Comparison of ENCODE assay signal across 12 mouse cellular contexts in genomic region chr16:93150451-93150850, GRCm38 (mm10).
DNase-seq lines count a peak whose midpoint lies in the region; ATAC-seq and TF ChIP-seq lines count a peak whose summit lies in the region.
"Had no signal": no experiment of that assay in that cellular context is flagged by ENCODE, and none has a peak within 500 bp of the region (broad histone marks: within the 10 kb centered on the region; RNA-seq: fewer than 3 reads in every experiment).

No protein-coding gene starts in this region.

- no peak overlapping the region for H3K4me3 ChIP-seq in stomach, postnatal 0 days (ENCODE audit: low read depth, low read length)
- H3K4me3 ChIP-seq: liver, embryonic 12.5 days had no signal

- no peaks in the 10 kb centered on the region for H3K9me3 ChIP-seq in stomach, postnatal 0 days (ENCODE audit: control insufficient read depth, low read length)
- H3K9me3 ChIP-seq: liver, embryonic 12.5 days had no signal

- peak; percentile 4 to 42 for DNase-seq in left cerebral cortex, adult 18-20 months (ENCODE audit: low spot score in 2 of 2)
- no peak for DNase-seq in left cerebral cortex, postnatal 4 days
- peak; percentile 23 for DNase-seq in urinary bladder, postnatal 14 days (ENCODE audit: low spot score)
- DNase-seq in urinary bladder, postnatal 10 days (ENCODE audit: low spot score): no peak
- peak; percentile 24 to 52 for DNase-seq in frontal cortex, postnatal 36 days (ENCODE audit: low spot score in 2 of 2)
- no peak for DNase-seq in stomach, postnatal 0 days (ENCODE audit: low spot score)
- DNase-seq in liver: no peak
- no peak for DNase-seq in testis, postnatal 14 days (ENCODE audit: low spot score)
- DNase-seq: cerebellum, postnatal 36 days; heart, adult 11 months; heart, postnatal 36 days had no signal

- WGBS in stomach, postnatal 0 days: 38% methylated on average over 12 of the region's 12 CpGs

- no peak overlapping the region for H3K27ac ChIP-seq in stomach, postnatal 0 days (replicated peaks)
- H3K27ac ChIP-seq: liver, embryonic 12.5 days had no signal

- no peaks in the 10 kb centered on the region for H3K27me3 ChIP-seq in stomach, postnatal 0 days (ENCODE audit: control insufficient read depth, insufficient read depth, low read length)

- no peaks in the 10 kb centered on the region for H3K4me1 ChIP-seq in stomach, postnatal 0 days (replicated peaks; ENCODE audit: control insufficient read depth, insufficient read depth)

- intact Hi-C loops in left cerebral cortex, postnatal 4 days (cut with DNase I): no loop called here

- no peak for TF ChIP-seq EP300 in stomach, postnatal 0 days (optimal IDR thresholded peaks at IDR 0.05)

- H3K4me2 ChIP-seq in stomach, postnatal 0 days (replicated peaks; ENCODE audit: low read depth): 0 out of 2 replicates have a peak overlapping the region, but pooled peaks have one; percentile 12
- H3K4me2 ChIP-seq: liver, embryonic 12.5 days had no signal

- no peak overlapping the region for H3K9ac ChIP-seq in stomach, postnatal 0 days (ENCODE audit: low read length)
- H3K9ac ChIP-seq: liver, embryonic 12.5 days had no signal

- TF ChIP-seq CTCF in stomach, postnatal 0 days (IDR thresholded peaks at IDR 0.05; ENCODE audit: low read depth): no peak

- no peaks in the 10 kb centered on the region for H3K36me3 ChIP-seq in stomach, postnatal 0 days (ENCODE audit: control insufficient read depth, insufficient read depth, low read length)
- H3K36me3 ChIP-seq: liver, embryonic 12.5 days had no signal

- ATAC-seq in stomach, postnatal 0 days (ENCODE audit: low FRiP score, low TSS enrichment): no peak
- ATAC-seq: liver, embryonic 12.5 days had no signal

Comparison
In these comparisons a context has a peak if more than half of its experiments do, and no peak if none do; other contexts are left out.
1. DNase-seq: peak in left cerebral cortex, adult 18-20 months (2 of 2), urinary bladder, postnatal 14 days (single experiment) and frontal cortex, postnatal 36 days (2 of 2); none in left cerebral cortex, postnatal 4 days (single experiment), urinary bladder, postnatal 10 days (single experiment), stomach, postnatal 0 days (single experiment), liver (single experiment) and testis, postnatal 14 days (single experiment).